Mouse (Mus musculus) forebrain, embryonic 15.5 days (tissue): ENCODE measurements around the gene Ddx47. TPM values are rescaled to one million over a fixed set of nuclear protein-coding genes. Genes with fewer than 3 reads are reported as not detected.

Source experiments
- ATAC-seq: fragments of 200-750 bp; cut with Nextera tagmentation; replicated peaks from 2 replicates; pipeline ENCODE4 v1.8.0; 2017; ENCODE audit warnings: mild to moderate bottlenecking, moderate TSS enrichment, moderate library complexity
- H3K27ac ChIP-seq: fragments of 300-500 bp; sonication (generic); replicated peaks from 2 replicates; pipeline ENCODE4 v1.5.1; 2015; ENCODE audit warnings: mild to moderate bottlenecking, inconsistent platforms
- H3K27me3 ChIP-seq: fragments of 300-500 bp; sonication (generic); 2 replicates; pipeline ENCODE4 v1.6.1; 2015; ENCODE audit warnings: inconsistent platforms
- H3K36me3 ChIP-seq: fragments of 300-500 bp; sonication (generic); 2 replicates; pipeline ENCODE4 v1.6.1; 2015; ENCODE audit warnings: mild to moderate bottlenecking, inconsistent platforms
- H3K4me1 ChIP-seq: fragments of 300-500 bp; sonication (generic); 2 replicates; pipeline ENCODE4 v1.6.1; 2015; ENCODE audit warnings: inconsistent platforms
- H3K4me2 ChIP-seq: fragments of 300-500 bp; sonication (generic); replicated peaks from 2 replicates; pipeline ENCODE4 v1.6.1; 2015; ENCODE audit warnings: mild to moderate bottlenecking, inconsistent platforms
- H3K4me3 ChIP-seq: fragments of 300-500 bp; sonication (generic); 2 replicates; pipeline ENCODE4 v1.5.1; 2015; ENCODE audit warnings: mild to moderate bottlenecking, inconsistent platforms
- H3K9ac ChIP-seq: fragments of 300-500 bp; sonication (generic); replicated peaks from 2 replicates; pipeline ENCODE4 v1.6.1; 2015; ENCODE audit warnings: mild to moderate bottlenecking, inconsistent platforms
- H3K9me3 ChIP-seq: fragments of 300-500 bp; sonication (generic); 2 replicates; pipeline ENCODE4 v1.6.1; 2016; ENCODE audit warnings: inconsistent platforms
- WGBS: fragments of 180-500 bp; shearing (Covaris S2); methylation state at CpG from one replicate; pipeline ENCODE4 v1.1.7; 2015; ENCODE audit warnings: mixed read lengths; 5-methylcytosine and 5-hydroxymethylcytosine counted together
- polyA plus RNA-seq: library from polyadenylated mRNA; unstranded; fragments of >200 nt; fragmentation: Nextera tagmentation; extraction: Ambion mirVana; gene quantifications from 2 replicates; pipeline ENCODE4 v1.2.1, GENCODE M21; 2015

Gene Ddx47
- polyA plus RNA-seq, 1 experiment from 2014 or later: 91.8 TPM

GRCm38 (mm10) chr6:134984748-134985147, 26.7 kb upstream of the Ddx47 start:
- Histone ChIP-seq H3K4me1 (peaks cover 19% of the 10 kb centered on the region), H3K9me3 (no peaks in the 10 kb centered on the region), H3K4me2 (no peak overlapping the region), H3K36me3 (no peaks in the 10 kb centered on the region), H3K27me3 (no peaks in the 10 kb centered on the region), H3K27ac (no peak overlapping the region), H3K4me3 (no peak overlapping the region), H3K9ac (no peak overlapping the region)
- 49% methylated on average over 3 of the region's 3 CpGs for WGBS
- ATAC-seq: no peak

- H3K36me3 ChIP-seq: no peaks in the 10 kb centered on the region
- H3K9me3 ChIP-seq: no peaks in the 10 kb centered on the region
- no peak overlapping the region for H3K27ac ChIP-seq
- H3K9ac ChIP-seq: no peak overlapping the region
- no peak overlapping the region for H3K4me3 ChIP-seq
- no peak for ATAC-seq
- H3K27me3 ChIP-seq: no peaks in the 10 kb centered on the region
- peaks cover 8% of the 10 kb centered on the region for H3K4me1 ChIP-seq
- 79% methylated on average over 9 of the region's 9 CpGs for WGBS
- no peak overlapping the region for H3K4me2 ChIP-seq
Observed at GRCm38 (mm10) chr6:134988377-134988776, 23.0 kb upstream of the Ddx47 start.

GRCm38 (mm10) chr6:134990674-134991073, 20.7 kb upstream of the Ddx47 start:
- no peak overlapping the region for H3K4me2 ChIP-seq
- ATAC-seq: no peak
- H3K4me1 ChIP-seq: no peaks in the 10 kb centered on the region
- H3K9me3 ChIP-seq: no peaks in the 10 kb centered on the region
- H3K4me3 ChIP-seq: no peak overlapping the region
- no peak overlapping the region for H3K27ac ChIP-seq
- 92% methylated on average over 6 of the region's 6 CpGs for WGBS
- no peaks in the 10 kb centered on the region for H3K36me3 ChIP-seq
- H3K9ac ChIP-seq: no peak overlapping the region
- H3K27me3 ChIP-seq: no peaks in the 10 kb centered on the region

GRCm38 (mm10) chr6:134994031-134994651, 17.3 kb upstream of the Ddx47 start:
- H3K9ac ChIP-seq: no peak overlapping the region
- H3K27me3 ChIP-seq: no peaks in the 10 kb centered on the region
- 64% methylated on average over 12 of the region's 12 CpGs for WGBS
- no peaks in the 10 kb centered on the region for H3K4me1 ChIP-seq
- no peaks in the 10 kb centered on the region for H3K9me3 ChIP-seq
- peak; percentile 55; the same call in 1 of the 2 replicates for ATAC-seq
- no peak overlapping the region for H3K4me3 ChIP-seq
- H3K36me3 ChIP-seq: no peaks in the 10 kb centered on the region
- H3K27ac ChIP-seq: no peak overlapping the region
- H3K4me2 ChIP-seq: no peak overlapping the region

GRCm38 (mm10) chr6:134994985-134995384, 16.4 kb upstream of the Ddx47 start:
- Histone ChIP-seq H3K36me3 (no peaks in the 10 kb centered on the region), H3K4me1 (no peaks in the 10 kb centered on the region), H3K27me3 (no peaks in the 10 kb centered on the region), H3K4me3 (no peak overlapping the region), H3K4me2 (no peak overlapping the region), H3K27ac (no peak overlapping the region), H3K9me3 (no peaks in the 10 kb centered on the region), H3K9ac (no peak overlapping the region)
- no peak for ATAC-seq
- 77% methylated on average over 8 of the region's 8 CpGs for WGBS

GRCm38 (mm10) chr6:134996918-134997317, 14.5 kb upstream of the Ddx47 start:
- 83% methylated on average over 2 of the region's 2 CpGs for WGBS
- ATAC-seq: no peak

GRCm38 (mm10) chr6:134998076-134998475, 13.3 kb upstream of the Ddx47 start:
- H3K4me2 ChIP-seq: no peak overlapping the region
- WGBS: 91% methylated on average over 8 of the region's 8 CpGs
- no peaks in the 10 kb centered on the region for H3K9me3 ChIP-seq
- no peak overlapping the region for H3K27ac ChIP-seq
- no peak overlapping the region for H3K9ac ChIP-seq
- no peaks in the 10 kb centered on the region for H3K4me1 ChIP-seq
- H3K36me3 ChIP-seq: no peaks in the 10 kb centered on the region
- ATAC-seq: no peak
- no peak overlapping the region for H3K4me3 ChIP-seq
- no peaks in the 10 kb centered on the region for H3K27me3 ChIP-seq

More at GRCm38 (mm10) chr6:134996918-134997317, 14.5 kb upstream of the Ddx47 start:
- Histone ChIP-seq H3K4me2 (no peak overlapping the region), H3K9me3 (no peaks in the 10 kb centered on the region), H3K4me3 (no peak overlapping the region), H3K27ac (no peak overlapping the region), H3K36me3 (no peaks in the 10 kb centered on the region), H3K27me3 (no peaks in the 10 kb centered on the region), H3K9ac (no peak overlapping the region), H3K4me1 (no peaks in the 10 kb centered on the region)

GRCm38 (mm10) chr6:134998781-134999180, 12.6 kb upstream of the Ddx47 start:
- H3K36me3 ChIP-seq: no peaks in the 10 kb centered on the region
- no peak overlapping the region for H3K9ac ChIP-seq
- H3K4me2 ChIP-seq: no peak overlapping the region
- 84% methylated on average over 3 of the region's 3 CpGs for WGBS
- no peak overlapping the region for H3K27ac ChIP-seq
- no peak overlapping the region for H3K4me3 ChIP-seq
- no peaks in the 10 kb centered on the region for H3K27me3 ChIP-seq
- no peaks in the 10 kb centered on the region for H3K9me3 ChIP-seq
- H3K4me1 ChIP-seq: no peaks in the 10 kb centered on the region
- ATAC-seq: no peak

- WGBS: 82% methylated on average over 4 of the region's 4 CpGs
- H3K27ac ChIP-seq: no peak overlapping the region
- H3K9me3 ChIP-seq: no peaks in the 10 kb centered on the region
- no peak overlapping the region for H3K9ac ChIP-seq
- H3K4me2 ChIP-seq: no peak overlapping the region
- H3K4me3 ChIP-seq: no peak overlapping the region
- H3K27me3 ChIP-seq: no peaks in the 10 kb centered on the region
- ATAC-seq: no peak
- no peaks in the 10 kb centered on the region for H3K4me1 ChIP-seq
- H3K36me3 ChIP-seq: no peaks in the 10 kb centered on the region
Observed at GRCm38 (mm10) chr6:135000272-135000671, 11.1 kb upstream of the Ddx47 start.

GRCm38 (mm10) chr6:135001991-135002390, 9.4 kb upstream of the Ddx47 start:
- H3K4me2 ChIP-seq: no peak overlapping the region
- no peaks in the 10 kb centered on the region for H3K9me3 ChIP-seq
- no peaks in the 10 kb centered on the region for H3K36me3 ChIP-seq
- no peak for ATAC-seq
- no peaks in the 10 kb centered on the region for H3K4me1 ChIP-seq
- WGBS: 90% methylated on average over 4 of the region's 4 CpGs
- no peaks in the 10 kb centered on the region for H3K27me3 ChIP-seq
- H3K9ac ChIP-seq: no peak overlapping the region
- H3K27ac ChIP-seq: no peak overlapping the region
- H3K4me3 ChIP-seq: no peak overlapping the region

GRCm38 (mm10) chr6:135006372-135006771, 5.0 kb upstream of the Ddx47 start:
- H3K4me1 ChIP-seq: no peaks in the 10 kb centered on the region

GRCm38 (mm10) chr6:135011734-135012116, 313 bp downstream of the Ddx47 start:
- no peaks in the 10 kb centered on the region for H3K9me3 ChIP-seq
- H3K27me3 ChIP-seq: no peaks in the 10 kb centered on the region
- H3K4me3 ChIP-seq: peak overlapping the region; percentile 59
- 3% methylated on average over 14 of the region's 14 CpGs for WGBS
- H3K36me3 ChIP-seq: peaks cover 31% of the 10 kb centered on the region
- peaks cover 8% of the 10 kb centered on the region for H3K4me1 ChIP-seq
- ATAC-seq: peak; percentile 75; the same call in 1 of the 2 replicates
- no peak overlapping the region for H3K27ac ChIP-seq
- peak overlapping the region; percentile 66 for H3K9ac ChIP-seq
- H3K4me2 ChIP-seq: peak overlapping the region; percentile 70

More at GRCm38 (mm10) chr6:135006372-135006771, 5.0 kb upstream of the Ddx47 start:
- H3K4me3 ChIP-seq: no peak overlapping the region
- no peak overlapping the region for H3K4me2 ChIP-seq
- ATAC-seq: no peak
- no peak overlapping the region for H3K9ac ChIP-seq
- no peaks in the 10 kb centered on the region for H3K9me3 ChIP-seq
- H3K27ac ChIP-seq: no peak overlapping the region
- H3K36me3 ChIP-seq: no peaks in the 10 kb centered on the region
- no peaks in the 10 kb centered on the region for H3K27me3 ChIP-seq
- WGBS: 98% methylated on average over 4 of the region's 4 CpGs

- H3K27ac ChIP-seq: no peak overlapping the region
- peaks cover 84% of the 10 kb centered on the region for H3K36me3 ChIP-seq
- no peaks in the 10 kb centered on the region for H3K9me3 ChIP-seq
- no peaks in the 10 kb centered on the region for H3K27me3 ChIP-seq
- ATAC-seq: no peak
- 97% methylated on average over 11 of the region's 11 CpGs for WGBS
- no peak overlapping the region for H3K4me3 ChIP-seq
- no peak overlapping the region for H3K4me2 ChIP-seq
- H3K4me1 ChIP-seq: peaks cover 5% of the 10 kb centered on the region
- H3K9ac ChIP-seq: no peak overlapping the region
Observed at GRCm38 (mm10) chr6:135017211-135017610, 5.8 kb downstream of the Ddx47 start.
